Mouse (Mus musculus): ENCODE data around the gene Pbld1. TPM values are rescaled to one million over a fixed set of nuclear protein-coding genes. Genes with fewer than 3 reads are reported as not detected.
"Not testable (repeated sequence)": the region's sequence is repeated elsewhere in the genome, so short reads cannot be mapped to it uniquely, and the experiment has no call there.

Pbld1 gene
- polyA plus RNA-seq, 1 experiment from 2014 or later: 4.0 TPM

DNA sequence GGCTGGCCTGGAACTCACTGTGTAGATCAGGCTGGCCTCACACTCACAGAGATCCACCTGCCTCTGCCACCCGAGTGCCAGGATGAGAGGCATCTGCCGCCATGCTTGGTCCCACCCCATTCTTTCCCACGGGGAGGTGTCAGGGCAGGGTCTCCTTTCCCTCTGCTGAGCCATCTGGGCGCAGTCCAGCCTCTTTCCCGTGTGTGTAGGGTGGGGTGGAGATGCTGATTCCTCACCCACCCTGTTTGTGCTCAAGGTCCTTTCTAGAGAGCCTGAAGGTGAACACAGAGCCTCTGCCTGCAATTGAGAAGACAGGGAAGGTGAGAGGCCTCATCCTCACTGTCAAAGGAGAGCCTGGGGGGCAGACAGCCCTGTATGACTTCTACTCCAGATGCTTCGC, 5.9 kb upstream of the Pbld1 start:
- 78% methylated on average over 6 of the region's 6 CpGs for WGBS
- H3K4me1 ChIP-seq (ENCODE audit: control insufficient read depth, insufficient read depth, low read length); H3K9ac ChIP-seq (ENCODE audit: low read depth, low read length); ATAC-seq; H3K27ac ChIP-seq (ENCODE audit: low read length); H3K4me2 ChIP-seq (ENCODE audit: low read depth, low read length); H3K27me3 ChIP-seq (replicated peaks; ENCODE audit: control insufficient read depth, insufficient read depth, low read length); H3K36me3 ChIP-seq (ENCODE audit: control insufficient read depth, insufficient read depth, low read length); H3K4me3 ChIP-seq (ENCODE audit: low read length); H3K9me3 ChIP-seq (ENCODE audit: control insufficient read depth, low read length): not testable (repeated sequence)

- no peak overlapping the region for H3K27ac ChIP-seq (ENCODE audit: low read length)
- no peak overlapping the region for H3K9ac ChIP-seq (ENCODE audit: low read depth, low read length)
- H3K4me3 ChIP-seq (ENCODE audit: low read length): no peak overlapping the region
- ATAC-seq: no peak
- no peaks in the 10 kb centered on the region for H3K36me3 ChIP-seq (ENCODE audit: control insufficient read depth, insufficient read depth, low read length)
- H3K9me3 ChIP-seq (ENCODE audit: control insufficient read depth, low read length): no peaks in the 10 kb centered on the region
- no peak overlapping the region for H3K4me2 ChIP-seq (ENCODE audit: low read depth, low read length)
- H3K27me3 ChIP-seq (replicated peaks; ENCODE audit: control insufficient read depth, insufficient read depth, low read length): no peaks in the 10 kb centered on the region
- H3K4me1 ChIP-seq (ENCODE audit: control insufficient read depth, insufficient read depth, low read length): peaks cover 2% of the 10 kb centered on the region
- WGBS: 68% methylated on average over 2 of the region's 2 CpGs
These were observed 5.4 kb upstream of the Pbld1 start for GRCm38 (mm10) chr10:63054586-63054985.

DNA sequence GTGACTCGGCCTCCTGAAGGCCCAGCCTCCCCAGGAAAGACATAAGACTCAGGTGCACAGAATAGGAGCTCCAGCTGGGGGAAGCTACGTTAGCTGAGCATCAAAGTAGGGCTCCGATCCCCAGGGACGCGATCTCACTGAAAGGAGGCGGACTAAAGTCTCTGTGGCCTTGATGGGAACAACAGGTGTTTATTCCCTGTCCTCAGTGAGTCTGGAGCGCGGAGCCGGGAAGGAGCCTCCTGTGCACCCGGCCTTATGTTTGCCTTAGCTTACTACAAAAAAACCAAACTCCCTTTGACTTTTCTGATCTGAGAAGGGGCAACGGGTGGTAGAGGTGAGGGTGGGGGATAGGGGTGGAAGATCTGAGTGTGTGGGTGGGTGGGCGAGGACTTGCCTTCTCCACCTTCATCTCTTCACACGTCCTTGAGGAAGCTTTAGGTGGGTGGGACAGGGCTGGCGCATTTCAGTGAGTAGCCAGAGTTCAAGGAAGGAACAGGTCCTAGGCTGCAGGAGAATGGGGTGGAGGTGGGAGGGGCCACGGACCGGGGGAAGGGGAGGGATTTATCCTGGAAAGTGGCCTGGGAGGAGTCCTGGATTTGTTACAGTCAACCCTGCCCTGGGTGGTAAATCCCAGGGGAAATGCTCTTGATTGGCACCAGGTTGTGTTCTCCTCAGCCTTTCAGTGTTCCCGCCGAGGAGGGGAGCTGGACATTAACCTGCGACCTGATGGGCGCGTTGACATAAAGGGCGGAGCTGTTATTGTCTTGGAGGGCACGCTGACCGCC, 2.8 kb upstream of the Pbld1 start:
- Histone ChIP-seq H3K27me3 (replicated peaks; ENCODE audit: control insufficient read depth, insufficient read depth, low read length) (no peaks in the 10 kb centered on the region), H3K4me3 (ENCODE audit: low read length) (no peak overlapping the region), H3K36me3 (ENCODE audit: control insufficient read depth, insufficient read depth, low read length) (no peaks in the 10 kb centered on the region), H3K4me1 (ENCODE audit: control insufficient read depth, insufficient read depth, low read length) (peaks cover 6% of the 10 kb centered on the region), H3K4me2 (ENCODE audit: low read depth, low read length) (0 out of 2 replicates have a peak overlapping the region, but pooled peaks have one; percentile 17), H3K9me3 (ENCODE audit: control insufficient read depth, low read length) (no peaks in the 10 kb centered on the region), H3K9ac (ENCODE audit: low read depth, low read length) (no peak overlapping the region), H3K27ac (ENCODE audit: low read length) (no peak overlapping the region)
- 31% methylated on average over 24 of the region's 24 CpGs for WGBS
- ATAC-seq: peak; percentile 76

DNA sequence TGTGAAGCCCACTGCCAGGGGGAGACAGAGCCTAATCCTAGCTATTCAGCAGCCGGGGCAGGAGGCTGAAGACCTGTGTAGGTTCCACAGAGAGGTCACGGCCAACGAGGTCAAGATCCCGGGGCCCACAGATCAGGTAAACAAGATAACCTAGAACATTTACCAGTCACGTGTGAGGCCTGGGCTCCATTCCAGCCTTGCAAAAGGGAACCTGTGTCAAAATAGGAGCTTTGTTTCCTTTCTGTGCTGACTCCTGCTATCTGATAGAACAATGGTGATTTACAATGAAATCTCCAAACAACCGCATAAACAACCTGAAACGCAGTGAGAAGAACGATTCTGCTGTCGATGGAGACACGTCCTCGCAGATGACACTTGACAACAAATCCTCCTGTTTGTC, 444 bp downstream of the Pbld1 start:
- Histone ChIP-seq H3K36me3 (ENCODE audit: control insufficient read depth, insufficient read depth, low read length) (no peaks in the 10 kb centered on the region), H3K9ac (ENCODE audit: low read depth, low read length) (no peak overlapping the region), H3K27me3 (replicated peaks; ENCODE audit: control insufficient read depth, insufficient read depth, low read length) (no peaks in the 10 kb centered on the region), H3K4me1 (ENCODE audit: control insufficient read depth, insufficient read depth, low read length) (peaks cover 6% of the 10 kb centered on the region), H3K4me2 (ENCODE audit: low read depth, low read length) (no peak overlapping the region), H3K27ac (ENCODE audit: low read length) (no peak overlapping the region), H3K4me3 (ENCODE audit: low read length) (no peak overlapping the region), H3K9me3 (ENCODE audit: control insufficient read depth, low read length) (no peaks in the 10 kb centered on the region)
- 51% methylated on average over 11 of the region's 11 CpGs for WGBS
- peak; percentile 26; the same call in 1 of the 2 replicates for ATAC-seq

DNA sequence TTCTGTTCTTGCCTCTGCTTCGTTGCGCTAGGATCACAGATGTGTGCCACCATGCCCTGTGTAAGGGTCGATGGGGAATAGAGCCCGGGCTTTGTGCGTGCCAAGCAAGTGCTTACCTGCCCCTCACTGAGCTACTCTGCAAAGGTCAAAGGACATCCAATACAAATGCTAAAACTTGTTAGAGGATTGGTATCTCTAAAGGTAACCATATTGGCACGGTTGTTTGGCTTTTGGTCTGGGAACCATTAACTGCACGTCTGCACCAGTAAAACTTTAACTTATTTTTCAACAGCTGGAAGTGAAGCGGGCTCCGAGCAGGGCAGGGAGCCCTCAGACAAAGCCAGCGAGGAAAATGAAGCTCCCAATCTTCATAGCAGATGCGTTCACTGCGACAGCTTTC, 1.3 kb downstream of the Pbld1 start:
- Histone ChIP-seq H3K27me3 (replicated peaks; ENCODE audit: control insufficient read depth, insufficient read depth, low read length) (no peaks in the 10 kb centered on the region), H3K9me3 (ENCODE audit: control insufficient read depth, low read length) (no peaks in the 10 kb centered on the region), H3K4me3 (ENCODE audit: low read length) (peak overlapping the region; percentile 2; the same call in 1 of the 2 replicates), H3K27ac (ENCODE audit: low read length) (no peak overlapping the region), H3K4me2 (ENCODE audit: low read depth, low read length) (0 out of 2 replicates have a peak overlapping the region, but pooled peaks have one; percentile 3), H3K9ac (ENCODE audit: low read depth, low read length) (no peak overlapping the region), H3K4me1 (ENCODE audit: control insufficient read depth, insufficient read depth, low read length) (peaks cover 10% of the 10 kb centered on the region), H3K36me3 (ENCODE audit: control insufficient read depth, insufficient read depth, low read length) (no peaks in the 10 kb centered on the region)
- ATAC-seq: 0 out of 2 replicates have a peak, but pooled peaks have one; percentile 10
- 61% methylated on average over 12 of the region's 12 CpGs for WGBS

GRCm38 (mm10) chr10:63062696-63063095, 2.7 kb downstream of the Pbld1 start:
- H3K4me3 ChIP-seq (ENCODE audit: low read length): no peak overlapping the region
- H3K27me3 ChIP-seq (replicated peaks; ENCODE audit: control insufficient read depth, insufficient read depth, low read length): no peaks in the 10 kb centered on the region
- H3K4me1 ChIP-seq (ENCODE audit: control insufficient read depth, insufficient read depth, low read length): peaks cover 7% of the 10 kb centered on the region; the same call in 1 of the 2 replicates
- no peaks in the 10 kb centered on the region for H3K9me3 ChIP-seq (ENCODE audit: control insufficient read depth, low read length)
- H3K4me2 ChIP-seq (ENCODE audit: low read depth, low read length): no peak overlapping the region
- H3K9ac ChIP-seq (ENCODE audit: low read depth, low read length): no peak overlapping the region
- H3K36me3 ChIP-seq (ENCODE audit: control insufficient read depth, insufficient read depth, low read length): no peaks in the 10 kb centered on the region
- H3K27ac ChIP-seq (ENCODE audit: low read length): no peak overlapping the region
- ATAC-seq: no peak
- 88% methylated on average over 5 of the region's 5 CpGs for WGBS

GRCm38 (mm10) chr10:63063365-63063764, 3.4 kb downstream of the Pbld1 start:
- ATAC-seq: no peak
- no peak overlapping the region for H3K4me3 ChIP-seq (ENCODE audit: low read length)
- H3K4me1 ChIP-seq (ENCODE audit: control insufficient read depth, insufficient read depth, low read length): peaks cover 7% of the 10 kb centered on the region; the same call in 1 of the 2 replicates
- no peak overlapping the region for H3K27ac ChIP-seq (ENCODE audit: low read length)
- WGBS: 84% methylated on average over 7 of the region's 7 CpGs
- H3K4me2 ChIP-seq (ENCODE audit: low read depth, low read length): no peak overlapping the region
- H3K9ac ChIP-seq (ENCODE audit: low read depth, low read length): no peak overlapping the region
- H3K36me3 ChIP-seq (ENCODE audit: control insufficient read depth, insufficient read depth, low read length): no peaks in the 10 kb centered on the region
- no peaks in the 10 kb centered on the region for H3K27me3 ChIP-seq (replicated peaks; ENCODE audit: control insufficient read depth, insufficient read depth, low read length)
- H3K9me3 ChIP-seq (ENCODE audit: control insufficient read depth, low read length): no peaks in the 10 kb centered on the region

DNA sequence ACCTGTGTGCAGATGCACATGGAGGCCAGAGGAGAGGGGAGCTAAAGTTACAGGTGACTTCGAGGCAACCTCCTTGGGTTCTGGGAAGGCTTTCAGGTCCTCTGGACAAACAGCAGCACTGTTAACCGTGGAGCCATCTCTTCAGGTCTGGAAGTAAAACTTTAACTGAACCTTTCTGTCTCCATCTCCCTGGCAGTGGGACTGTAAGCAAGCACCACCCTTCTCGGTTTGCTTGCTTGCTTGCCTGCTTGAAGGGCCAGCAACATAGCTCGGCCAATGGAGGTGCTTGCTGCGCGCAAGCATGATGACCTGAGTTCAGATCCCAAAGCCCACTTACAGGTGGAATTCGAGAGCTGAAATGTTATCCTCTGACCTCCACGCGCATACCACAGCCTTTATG, 4.6 kb downstream of the Pbld1 start:
- no peak for ATAC-seq
- H3K9me3 ChIP-seq (ENCODE audit: control insufficient read depth, low read length): no peaks in the 10 kb centered on the region
- WGBS: 82% methylated on average over 9 of the region's 9 CpGs

GRCm38 (mm10) chr10:63065561-63065960, 5.6 kb downstream of the Pbld1 start:
- no peaks in the 10 kb centered on the region for H3K9me3 ChIP-seq (ENCODE audit: control insufficient read depth, low read length)
- H3K36me3 ChIP-seq (ENCODE audit: control insufficient read depth, insufficient read depth, low read length): no peaks in the 10 kb centered on the region
- ATAC-seq: peak; percentile 9; the same call in 1 of the 2 replicates
- H3K4me1 ChIP-seq (ENCODE audit: control insufficient read depth, insufficient read depth, low read length): peaks cover 7% of the 10 kb centered on the region; the same call in 1 of the 2 replicates
- 62% methylated on average over 8 of the region's 8 CpGs for WGBS
- no peak overlapping the region for H3K4me2 ChIP-seq (ENCODE audit: low read depth, low read length)
- no peak overlapping the region for H3K4me3 ChIP-seq (ENCODE audit: low read length)
- H3K27ac ChIP-seq (ENCODE audit: low read length): no peak overlapping the region
- no peak overlapping the region for H3K9ac ChIP-seq (ENCODE audit: low read depth, low read length)
- no peaks in the 10 kb centered on the region for H3K27me3 ChIP-seq (replicated peaks; ENCODE audit: control insufficient read depth, insufficient read depth, low read length)

More for the DNA sequence above, 4.6 kb downstream of the Pbld1 start:
- no peak overlapping the region for H3K9ac ChIP-seq (ENCODE audit: low read depth, low read length)
- H3K4me2 ChIP-seq (ENCODE audit: low read depth, low read length): no peak overlapping the region
- peaks cover 7% of the 10 kb centered on the region; the same call in 1 of the 2 replicates for H3K4me1 ChIP-seq (ENCODE audit: control insufficient read depth, insufficient read depth, low read length)
- H3K27ac ChIP-seq (ENCODE audit: low read length): no peak overlapping the region
- H3K4me3 ChIP-seq (ENCODE audit: low read length): no peak overlapping the region
- no peaks in the 10 kb centered on the region for H3K27me3 ChIP-seq (replicated peaks; ENCODE audit: control insufficient read depth, insufficient read depth, low read length)
- H3K36me3 ChIP-seq (ENCODE audit: control insufficient read depth, insufficient read depth, low read length): no peaks in the 10 kb centered on the region

Measured in intestine, embryonic 16.5 days (tissue).